Mouse (Mus musculus) thymus, adult 2 months (tissue): Measurements from ENCODE around the gene Tarbp2. TPM values are rescaled to one million over a fixed set of nuclear protein-coding genes. Genes with fewer than 3 reads are reported as not detected.
A peak's percentile ranks its signal among the peaks of the same experiment; 100 is the strongest.

ENCODE experiments used
- DNase-seq: peaks from one replicate; pipeline ENCODE4 v3.0.0; 2021
- H3K27ac ChIP-seq: fragments of 200-500 bp; 2 replicates; pipeline ENCODE4 v1.5.1; 2012; ENCODE audit warnings: low read length, control low read depth; ENCODE audit not compliant: control insufficient read depth, insufficient read depth
- H3K27me3 ChIP-seq: fragments of 200-500 bp; 2 replicates; pipeline ENCODE4 v1.6.1; 2012; ENCODE audit warnings: mild to moderate bottlenecking, low read length, moderate library complexity, mixed read lengths; ENCODE audit not compliant: control insufficient read depth, insufficient read depth
- H3K36me3 ChIP-seq: fragments of 200-500 bp; 2 replicates; pipeline ENCODE4 v1.6.1; 2012; ENCODE audit warnings: mild to moderate bottlenecking, low read length, moderate library complexity; ENCODE audit not compliant: control insufficient read depth, insufficient read depth
- H3K4me1 ChIP-seq: fragments of 200-500 bp; replicated peaks from 2 replicates; pipeline ENCODE4 v1.6.1; 2012; ENCODE audit warnings: low read length; ENCODE audit not compliant: control insufficient read depth, insufficient read depth
- H3K4me3 ChIP-seq: fragments of 200-500 bp; 2 replicates; pipeline ENCODE4 v1.5.1; 2012; ENCODE audit warnings: mild to moderate bottlenecking, low read length, control low read depth, moderate library complexity; ENCODE audit not compliant: control insufficient read depth, insufficient read depth
- CTCF ChIP-seq: fragments of 200-500 bp; IDR thresholded peaks from 2 replicates; pipeline ENCODE4 v1.5.1; 2012; ENCODE audit warnings: mild to moderate bottlenecking, control low read depth, low read length, moderate library complexity, borderline replicate concordance; ENCODE audit not compliant: control insufficient read depth, poor library complexity, insufficient read depth; ENCODE audit errors: extremely low read depth
- POLR2A ChIP-seq: fragments of 200-500 bp; IDR thresholded peaks from 2 replicates; pipeline ENCODE4 v1.6.1; 2012; ENCODE audit warnings: mild to moderate bottlenecking, low read length, control low read depth, moderate library complexity; ENCODE audit not compliant: control insufficient read depth, poor library complexity, insufficient read depth; ENCODE audit errors: extremely low read depth
- WGBS: fragments of 180-500 bp; shearing (Covaris S2); methylation state at CpG from one replicate; pipeline ENCODE4 v1.1.7; 2018; 5-methylcytosine and 5-hydroxymethylcytosine counted together
- polyA plus RNA-seq: library from polyadenylated mRNA; depleted of rRNA; stranded (reverse); fragments of >200 nt; gene quantifications from 2 replicates; pipeline ENCODE4 v1.2.3, GENCODE M21; 2012

Tarbp2 gene
- polyA plus RNA-seq, 1 experiment: 166 TPM

DNA sequence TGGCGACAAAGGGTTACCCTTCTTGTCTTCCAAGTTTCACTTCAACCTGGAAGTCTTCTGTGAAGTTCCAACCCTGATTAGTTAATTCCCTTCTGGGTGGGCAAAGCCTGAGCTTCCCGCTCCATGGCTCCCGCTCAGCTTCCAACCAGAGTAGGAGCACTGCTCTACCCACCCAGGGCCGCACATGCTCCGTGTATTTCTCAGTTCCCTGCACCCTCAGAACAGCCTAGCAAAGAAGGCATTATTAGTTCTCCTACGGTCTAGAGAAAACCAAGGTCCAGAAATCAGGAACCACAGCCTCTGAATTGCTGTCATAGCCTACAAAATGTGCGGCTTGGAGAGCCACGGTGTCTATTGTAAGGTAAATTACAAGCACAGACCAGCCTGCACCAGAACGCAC lies 7.9 kb upstream of the Tarbp2 start:
- H3K4me3 ChIP-seq: peak overlapping the region; percentile 58
- WGBS: 38% methylated on average over 9 of the region's 9 CpGs
- TF ChIP-seq POLR2A (no peak), CTCF (no peak)
- DNase-seq: no peak
- 0 out of 2 replicates have a peak, but pooled peaks cover 2% of the 10 kb centered on the region for H3K36me3 ChIP-seq
- peaks cover 13% of the 10 kb centered on the region for H3K4me1 ChIP-seq
- H3K27ac ChIP-seq: no peak overlapping the region
- H3K27me3 ChIP-seq: no peaks in the 10 kb centered on the region

DNA sequence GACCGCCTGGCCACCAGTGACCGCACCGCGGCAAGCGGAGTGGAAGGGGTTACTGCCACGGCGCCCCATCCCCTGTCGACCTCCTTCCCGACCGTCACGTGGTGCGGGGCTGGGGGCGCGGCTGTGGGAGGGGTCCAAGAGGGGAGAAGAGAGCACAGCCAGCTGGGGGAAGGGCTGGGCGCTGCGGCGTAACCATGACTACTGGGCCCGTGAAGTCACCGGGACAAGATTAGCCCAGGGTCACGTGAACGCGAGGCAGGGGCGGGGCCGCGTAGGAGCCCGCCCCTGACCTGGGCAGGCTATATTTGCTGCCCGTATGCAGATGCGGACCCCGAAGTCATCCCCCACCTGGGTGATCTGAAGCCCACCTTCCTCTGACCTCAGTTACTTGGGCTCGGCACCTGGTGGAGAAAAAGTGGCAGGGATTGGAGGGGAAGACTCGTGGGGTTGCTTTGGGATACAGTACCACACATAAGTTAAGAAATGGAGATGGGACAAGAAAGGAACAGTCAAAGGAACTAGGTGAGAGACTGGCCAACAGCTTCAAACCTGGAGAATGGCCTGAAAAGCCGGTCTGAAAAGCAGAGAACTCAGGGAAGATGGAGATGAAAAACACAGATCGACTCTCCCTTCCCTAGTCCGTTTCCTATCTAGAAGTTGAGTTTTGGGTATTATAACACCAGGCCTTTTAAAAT lies 7.3 kb upstream of the Tarbp2 start:
- Histone ChIP-seq H3K27me3 (no peaks in the 10 kb centered on the region), H3K27ac (no peak overlapping the region), H3K4me1 (peaks cover 14% of the 10 kb centered on the region), H3K36me3 (no peaks in the 10 kb centered on the region), H3K4me3 (peak overlapping the region; percentile 58)
- DNase-seq: peak; percentile 77
- TF ChIP-seq POLR2A (no peak), CTCF (no peak)
- 5% methylated on average over 34 of the region's 34 CpGs for WGBS

DNA sequence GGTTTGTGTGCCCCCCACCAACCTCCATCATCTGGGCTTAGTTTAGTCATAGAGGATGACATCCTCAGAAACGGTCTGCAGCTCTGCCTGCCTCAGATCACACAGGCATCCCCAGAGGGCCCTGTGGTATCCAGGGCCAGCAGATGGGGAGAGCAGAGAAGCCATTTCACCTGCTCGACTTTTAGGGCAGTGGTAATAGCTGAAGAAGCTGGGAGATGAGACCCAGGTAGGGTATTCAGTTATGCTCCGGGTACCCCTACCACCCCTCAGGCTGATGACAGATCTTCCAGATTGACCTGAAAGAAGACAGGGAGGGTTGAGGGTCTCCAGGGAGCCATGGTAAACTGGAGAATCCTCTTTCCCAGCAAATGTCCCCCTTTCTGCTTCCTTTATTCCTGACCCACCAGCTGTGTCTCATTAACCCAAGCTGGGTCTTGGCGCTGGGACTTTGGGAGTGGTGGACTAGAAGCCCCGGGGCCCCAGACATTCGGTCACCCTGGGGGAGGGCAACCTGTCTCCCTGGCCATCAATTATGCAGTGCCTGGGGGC lies 6.6 kb upstream of the Tarbp2 start:
- Histone ChIP-seq H3K27me3 (no peaks in the 10 kb centered on the region), H3K27ac (no peak overlapping the region), H3K4me3 (no peak overlapping the region), H3K36me3 (no peaks in the 10 kb centered on the region), H3K4me1 (peaks cover 18% of the 10 kb centered on the region)
- DNase-seq: no peak
- TF ChIP-seq POLR2A (no peak), CTCF (no peak)
- WGBS: 70% methylated on average over 6 of the region's 6 CpGs

DNA sequence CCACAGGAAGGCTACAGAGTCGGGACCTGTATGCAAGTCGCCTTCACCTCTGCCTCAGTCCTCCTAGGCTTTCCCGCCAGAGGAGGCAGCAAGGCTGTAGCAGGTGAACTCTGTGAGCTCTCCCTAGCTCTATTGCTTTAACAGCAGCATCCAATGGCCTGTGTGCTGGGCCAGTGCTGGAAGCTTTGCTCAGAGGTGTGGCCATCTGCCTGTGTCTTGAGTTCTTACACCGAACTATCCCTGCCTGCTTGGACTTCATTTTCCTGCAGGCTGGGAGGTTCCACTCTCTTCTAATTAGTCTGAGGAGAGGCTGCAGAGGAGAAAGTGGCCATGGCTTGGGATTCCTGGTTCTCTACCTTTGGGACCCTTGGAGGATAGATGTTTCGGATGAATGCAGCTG lies 6.0 kb upstream of the Tarbp2 start:
- Histone ChIP-seq H3K27me3 (no peaks in the 10 kb centered on the region), H3K27ac (no peak overlapping the region), H3K4me1 (peaks cover 19% of the 10 kb centered on the region), H3K36me3 (no peaks in the 10 kb centered on the region), H3K4me3 (no peak overlapping the region)
- 94% methylated on average over 5 of the region's 5 CpGs for WGBS
- TF ChIP-seq POLR2A: no peak
- no peak for TF ChIP-seq CTCF
- no peak for DNase-seq

DNA sequence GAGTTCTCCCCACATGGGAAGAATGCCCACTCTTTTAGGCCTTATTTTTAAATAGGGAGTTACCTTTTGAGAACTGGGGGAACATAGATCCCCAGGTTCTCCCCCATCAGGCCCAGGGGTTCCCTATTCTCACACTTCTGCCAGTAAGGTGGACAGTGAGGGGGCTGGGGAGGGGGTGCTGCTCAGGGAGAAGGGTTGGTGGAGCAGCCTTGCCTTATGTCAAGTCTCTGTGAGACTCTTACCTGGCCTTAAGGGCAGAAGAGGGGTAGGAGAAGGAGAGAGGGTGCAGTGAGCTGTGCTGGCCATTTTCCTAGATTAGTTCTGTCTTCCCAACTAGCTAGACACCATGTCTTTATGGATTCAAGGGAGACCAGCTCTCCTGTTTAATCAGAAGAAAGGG lies 5.5 kb upstream of the Tarbp2 start:
- no peaks in the 10 kb centered on the region for H3K36me3 ChIP-seq
- H3K4me1 ChIP-seq: peaks cover 19% of the 10 kb centered on the region
- TF ChIP-seq POLR2A (no peak), CTCF (no peak)
- no peak for DNase-seq
- H3K4me3 ChIP-seq: no peak overlapping the region
- H3K27ac ChIP-seq: no peak overlapping the region
- H3K27me3 ChIP-seq: no peaks in the 10 kb centered on the region

GRCm38 (mm10) chr15:102513004-102513403 lies 5.0 kb upstream of the Tarbp2 start:
- Histone ChIP-seq H3K4me1 (peaks cover 19% of the 10 kb centered on the region), H3K36me3 (no peaks in the 10 kb centered on the region), H3K27me3 (no peaks in the 10 kb centered on the region), H3K4me3 (no peak overlapping the region), H3K27ac (no peak overlapping the region)
- TF ChIP-seq POLR2A: no peak
- WGBS: 95% methylated on average over 3 of the region's 3 CpGs
- DNase-seq: no peak

DNA sequence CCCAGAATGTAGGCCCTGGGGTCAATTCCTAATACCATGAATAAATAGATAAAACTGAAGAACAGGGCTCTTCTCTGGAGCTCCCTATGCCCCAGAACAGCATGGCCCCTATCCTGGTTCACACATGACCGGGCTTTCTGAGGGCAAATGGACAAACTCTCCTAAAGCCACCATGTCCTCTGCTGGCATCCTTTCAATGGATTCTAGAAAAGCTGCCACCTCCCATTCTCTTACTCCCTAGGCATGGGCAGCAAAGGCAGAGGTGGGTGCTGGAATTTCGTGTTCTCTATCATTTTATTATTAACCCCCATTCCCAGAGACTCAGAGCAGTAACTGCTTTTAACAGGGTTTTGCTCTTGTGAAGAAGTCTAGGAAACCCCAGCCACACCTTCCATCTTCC lies 2.7 kb upstream of the Tarbp2 start:
- no peak for DNase-seq
- Histone ChIP-seq H3K27ac (no peak overlapping the region), H3K4me3 (no peak overlapping the region), H3K36me3 (no peaks in the 10 kb centered on the region), H3K27me3 (no peaks in the 10 kb centered on the region), H3K4me1 (peaks cover 22% of the 10 kb centered on the region)
- WGBS: 94% methylated on average over 2 of the region's 2 CpGs
- TF ChIP-seq CTCF (no peak), POLR2A (no peak)
